Mouse (Mus musculus) midbrain, embryonic 10.5 days (tissue): ENCODE measurements at regions not wholly inside any gene's neighbourhood (a gene's known extent, or its start where the extent isn't known, plus 50 kb on each side); places are given as distances from the start of the nearest gene placed in this dataset.

Experiments used
- DNase-seq: peaks from one replicate; pipeline ENCODE4 v3.0.0-alpha.2; 2017; ENCODE audit warnings: low spot score
- H3K27ac ChIP-seq: fragments of 300-500 bp; sonication (generic); replicated peaks from 2 replicates; pipeline ENCODE4 v1.5.1; 2016; ENCODE audit warnings: mild to moderate bottlenecking
- H3K27me3 ChIP-seq: fragments of 300-500 bp; sonication (generic); 2 replicates; pipeline ENCODE4 v1.6.1; 2016; ENCODE audit warnings: low read depth, mild to moderate bottlenecking; ENCODE audit not compliant: poor library complexity, severe bottlenecking
- H3K36me3 ChIP-seq: fragments of 300-500 bp; sonication (generic); 2 replicates; pipeline ENCODE4 v1.6.1; 2016; ENCODE audit warnings: mild to moderate bottlenecking, moderate library complexity
- H3K4me1 ChIP-seq: fragments of 300-500 bp; sonication (generic); 2 replicates; pipeline ENCODE4 v1.6.1; 2016
- H3K4me3 ChIP-seq: fragments of 300-500 bp; sonication (generic); 2 replicates; pipeline ENCODE4 v1.5.1; 2016; ENCODE audit warnings: mild to moderate bottlenecking, moderate library complexity
- H3K9me3 ChIP-seq: fragments of 300-500 bp; sonication (generic); replicated peaks from 2 replicates; pipeline ENCODE4 v1.6.1; 2016; ENCODE audit warnings: mild to moderate bottlenecking
- WGBS: fragments of 180-500 bp; shearing (Covaris S2); methylation state at CpG from one replicate; pipeline ENCODE4 v1.1.7; 2016; 5-methylcytosine and 5-hydroxymethylcytosine counted together

GRCm38 (mm10) chr13:44523516-44523915, 205.8 kb upstream of the Jarid2 start:
- Histone ChIP-seq H3K9me3 (no peaks in the 10 kb centered on the region), H3K27me3 (no peaks in the 10 kb centered on the region), H3K4me1 (peaks cover 8% of the 10 kb centered on the region), H3K4me3 (no peak overlapping the region), H3K27ac (no peak overlapping the region), H3K36me3 (no peaks in the 10 kb centered on the region)
- DNase-seq, result no peak
- 78% methylated on average over 4 of the region's 4 CpGs for WGBS

- H3K27me3 ChIP-seq, result no peaks in the 10 kb centered on the region
Measured at GRCm38 (mm10) chr13:44530867-44531564, 198.3 kb upstream of the Jarid2 start.

GRCm38 (mm10) chr13:44532631-44533180, 196.6 kb upstream of the Jarid2 start:
- Histone ChIP-seq H3K9me3 (0 out of 2 replicates have a peak, but pooled peaks cover 2% of the 10 kb centered on the region), H3K27me3 (no peaks in the 10 kb centered on the region), H3K36me3 (no peaks in the 10 kb centered on the region), H3K4me3 (no peak overlapping the region), H3K27ac (no peak overlapping the region), H3K4me1 (no peaks in the 10 kb centered on the region)
- DNase-seq, result no peak
- WGBS, result 87% methylated on average over 11 of the region's 11 CpGs

More at GRCm38 (mm10) chr13:44530867-44531564, 198.3 kb upstream of the Jarid2 start:
- no peak for DNase-seq
- no peak overlapping the region for H3K27ac ChIP-seq
- H3K4me1 ChIP-seq, result no peaks in the 10 kb centered on the region
- no peaks in the 10 kb centered on the region for H3K9me3 ChIP-seq
- no peak overlapping the region for H3K4me3 ChIP-seq
- WGBS, result 89% methylated on average over 9 of the region's 9 CpGs
- H3K36me3 ChIP-seq, result no peaks in the 10 kb centered on the region

GRCm38 (mm10) chr13:44534575-44535080, 194.6 kb upstream of the Jarid2 start:
- 92% methylated on average over 6 of the region's 6 CpGs for WGBS
- DNase-seq, result no peak
- Histone ChIP-seq H3K27ac (no peak overlapping the region), H3K4me3 (no peak overlapping the region), H3K36me3 (no peaks in the 10 kb centered on the region), H3K4me1 (no peaks in the 10 kb centered on the region), H3K9me3 (0 out of 2 replicates have a peak, but pooled peaks cover 2% of the 10 kb centered on the region), H3K27me3 (no peaks in the 10 kb centered on the region)

- Histone ChIP-seq H3K27me3 (no peaks in the 10 kb centered on the region), H3K4me1 (no peaks in the 10 kb centered on the region), H3K36me3 (no peaks in the 10 kb centered on the region), H3K27ac (no peak overlapping the region), H3K4me3 (no peak overlapping the region), H3K9me3 (0 out of 2 replicates have a peak, but pooled peaks cover 2% of the 10 kb centered on the region)
- no peak for DNase-seq
- 93% methylated on average over 18 of the region's 18 CpGs for WGBS
Measured at GRCm38 (mm10) chr13:44535441-44535840, 193.8 kb upstream of the Jarid2 start.

GRCm38 (mm10) chr13:44538238-44538637, 191.0 kb upstream of the Jarid2 start:
- Histone ChIP-seq H3K36me3 (no peaks in the 10 kb centered on the region), H3K4me1 (no peaks in the 10 kb centered on the region), H3K27ac (no peak overlapping the region), H3K9me3 (0 out of 2 replicates have a peak, but pooled peaks cover 2% of the 10 kb centered on the region), H3K27me3 (no peaks in the 10 kb centered on the region), H3K4me3 (no peak overlapping the region)
- WGBS, result 93% methylated on average over 7 of the region's 7 CpGs
- DNase-seq, result no peak

GRCm38 (mm10) chr13:44540401-44540800, 188.9 kb upstream of the Jarid2 start:
- Histone ChIP-seq H3K4me1 (no peaks in the 10 kb centered on the region), H3K27me3 (no peaks in the 10 kb centered on the region), H3K27ac (no peak overlapping the region), H3K36me3 (no peaks in the 10 kb centered on the region), H3K9me3 (0 out of 2 replicates have a peak, but pooled peaks cover 2% of the 10 kb centered on the region), H3K4me3 (no peak overlapping the region)
- WGBS, result 95% methylated on average over 4 of the region's 4 CpGs
- DNase-seq, result no peak

GRCm38 (mm10) chr13:44541243-44541653, 188.0 kb upstream of the Jarid2 start:
- 86% methylated on average over 5 of the region's 5 CpGs for WGBS
- Histone ChIP-seq H3K4me3 (no peak overlapping the region), H3K27me3 (no peaks in the 10 kb centered on the region), H3K36me3 (no peaks in the 10 kb centered on the region), H3K9me3 (0 out of 2 replicates have a peak, but pooled peaks cover 1% of the 10 kb centered on the region), H3K4me1 (no peaks in the 10 kb centered on the region), H3K27ac (no peak overlapping the region)
- no peak for DNase-seq

GRCm38 (mm10) chr13:44544786-44545185, 184.5 kb upstream of the Jarid2 start:
- DNase-seq, result no peak
- H3K36me3 ChIP-seq, result no peaks in the 10 kb centered on the region
- no peak overlapping the region for H3K4me3 ChIP-seq
- H3K4me1 ChIP-seq, result no peaks in the 10 kb centered on the region
- no peaks in the 10 kb centered on the region for H3K27me3 ChIP-seq
- WGBS, result 89% methylated on average over 9 of the region's 9 CpGs
- H3K27ac ChIP-seq, result no peak overlapping the region
- no peaks in the 10 kb centered on the region for H3K9me3 ChIP-seq

GRCm38 (mm10) chr13:44546289-44546688, 183.0 kb upstream of the Jarid2 start:
- Histone ChIP-seq H3K27me3 (no peaks in the 10 kb centered on the region), H3K36me3 (no peaks in the 10 kb centered on the region), H3K9me3 (no peaks in the 10 kb centered on the region), H3K27ac (no peak overlapping the region), H3K4me3 (no peak overlapping the region), H3K4me1 (no peaks in the 10 kb centered on the region)
- 87% methylated on average over 2 of the region's 2 CpGs for WGBS
- no peak for DNase-seq

- Histone ChIP-seq H3K27ac (no peak overlapping the region), H3K27me3 (no peaks in the 10 kb centered on the region), H3K4me3 (no peak overlapping the region), H3K4me1 (no peaks in the 10 kb centered on the region), H3K9me3 (no peaks in the 10 kb centered on the region), H3K36me3 (no peaks in the 10 kb centered on the region)
- WGBS, result 93% methylated on average over 3 of the region's 3 CpGs
- no peak for DNase-seq
Measured at GRCm38 (mm10) chr13:44548880-44549279, 180.4 kb upstream of the Jarid2 start.

GRCm38 (mm10) chr13:44553363-44553762, 175.9 kb upstream of the Jarid2 start:
- no peaks in the 10 kb centered on the region for H3K4me1 ChIP-seq
- no peaks in the 10 kb centered on the region for H3K27me3 ChIP-seq
- 86% methylated on average over 5 of the region's 5 CpGs for WGBS
- H3K9me3 ChIP-seq, result no peaks in the 10 kb centered on the region
- no peak overlapping the region for H3K4me3 ChIP-seq
- H3K27ac ChIP-seq, result no peak overlapping the region
- DNase-seq, result no peak
- no peaks in the 10 kb centered on the region for H3K36me3 ChIP-seq
